Comparison of ENCODE assay signal across 24 mouse cellular contexts in genomic region chr14:22088604-22089003, GRCm38 (mm10).
"Had no signal": no experiment of that assay in that cellular context is flagged by ENCODE, and none has a peak within 500 bp of the region (broad histone marks: within the 10 kb centered on the region; RNA-seq: fewer than 3 reads in every experiment).

No protein-coding gene starts in this region.

- H3K4me3 ChIP-seq: heart, embryonic 10.5 days; heart, embryonic 12.5 days; hindbrain, embryonic 13.5 days; hindbrain, embryonic 15.5 days; kidney, embryonic 15.5 days; limb, embryonic 13.5 days; limb, embryonic 15.5 days; liver, embryonic 12.5 days had no signal

- H3K27ac ChIP-seq: heart, embryonic 10.5 days; hindbrain, embryonic 13.5 days; hindbrain, embryonic 15.5 days; hindbrain, postnatal 0 days; kidney, postnatal 0 days; limb, embryonic 13.5 days; limb, embryonic 15.5 days; liver, embryonic 12.5 days; liver, embryonic 14.5 days had no signal

- H3K4me2 ChIP-seq: heart, embryonic 12.5 days; hindbrain, embryonic 13.5 days; hindbrain, embryonic 15.5 days; kidney, embryonic 15.5 days; limb, embryonic 13.5 days; limb, embryonic 15.5 days; liver, embryonic 12.5 days had no signal

- H3K4me1 ChIP-seq: liver, embryonic 12.5 days had no signal

- H3K27me3 ChIP-seq: hindbrain, embryonic 13.5 days; hindbrain, embryonic 15.5 days; liver, embryonic 12.5 days had no signal

- H3K36me3 ChIP-seq: heart, embryonic 10.5 days; heart, embryonic 12.5 days; hindbrain, embryonic 13.5 days; hindbrain, embryonic 15.5 days; limb, embryonic 13.5 days; limb, embryonic 15.5 days; liver, embryonic 12.5 days had no signal

- H3K9me3 ChIP-seq: hindbrain, embryonic 13.5 days; hindbrain, embryonic 15.5 days; limb, embryonic 15.5 days; liver, embryonic 12.5 days had no signal

- ATAC-seq: hindbrain, postnatal 0 days; intestine, embryonic 16.5 days; liver, embryonic 12.5 days had no signal

- DNase-seq: gastrocnemius, postnatal 14 days; heart, adult 18-20 months; heart, postnatal 10 days; heart, postnatal 36 days; kidney, adult 11 months; kidney, adult 2 months; kidney, adult 9 months; kidney, postnatal 14 days; kidney, postnatal 36 days; layer of hippocampus, adult 9-11 months; layer of hippocampus, postnatal 36 days; left cerebral cortex, postnatal 4 days had no signal

- H3K9ac ChIP-seq: heart, embryonic 12.5 days; hindbrain, embryonic 15.5 days; kidney, embryonic 15.5 days; limb, embryonic 13.5 days; limb, embryonic 15.5 days; liver, embryonic 12.5 days; liver, embryonic 14.5 days had no signal
